Mouse (Mus musculus) bone marrow, adult 2 months (tissue): ENCODE measurements at regions not wholly inside any gene's neighbourhood (a gene's known extent, or its start where the extent isn't known, plus 50 kb on each side); places are given as distances from the start of the nearest gene placed in this dataset.

Experiments
- H3K27ac ChIP-seq: fragments of 200-500 bp; 2 replicates; pipeline ENCODE4 v1.5.1; 2012; ENCODE audit warnings: low read depth, mild to moderate bottlenecking, control low read depth, inconsistent platforms, low read length; ENCODE audit not compliant: control insufficient read depth, poor library complexity, insufficient read depth
- H3K4me1 ChIP-seq: fragments of 200-500 bp; 2 replicates; pipeline ENCODE4 v1.6.1; 2011; ENCODE audit warnings: low read length; ENCODE audit not compliant: control insufficient read depth, insufficient read depth
- H3K4me3 ChIP-seq: fragments of 200-500 bp; replicated peaks from 2 replicates; pipeline ENCODE3; 2011; ENCODE audit warnings: mild to moderate bottlenecking, low read depth, low read length, control low read depth; ENCODE audit not compliant: control insufficient read depth
- CTCF ChIP-seq: fragments of 200-500 bp; IDR thresholded peaks from 2 replicates; pipeline ENCODE4 v1.5.1; 2011; ENCODE audit warnings: low read length, control low read depth; ENCODE audit not compliant: control insufficient read depth, insufficient read depth
- POLR2A ChIP-seq: fragments of 200-500 bp; IDR thresholded peaks from 2 replicates; pipeline ENCODE4 v1.6.1; 2011; ENCODE audit warnings: low read depth, mild to moderate bottlenecking, control low read depth, low read length, borderline replicate concordance; ENCODE audit not compliant: control insufficient read depth
- WGBS: fragments of 180-500 bp; shearing (Covaris S2); methylation state at CpG from one replicate; pipeline ENCODE4 v1.1.7; 2018; 5-methylcytosine and 5-hydroxymethylcytosine counted together

- H3K4me1 ChIP-seq, result no peaks in the 10 kb centered on the region
- no peak overlapping the region for H3K4me3 ChIP-seq
- TF ChIP-seq CTCF (no peak), POLR2A (no peak)
- WGBS, result 49% methylated on average over 3 of the region's 3 CpGs
- no peak overlapping the region for H3K27ac ChIP-seq
Observed at GRCm38 (mm10) chr3:52579917-52580316, 311.8 kb downstream of the Foxo1 start.

GRCm38 (mm10) chr3:52579096-52579495 is 311.0 kb downstream of the Foxo1 start:
- Histone ChIP-seq H3K27ac (no peak overlapping the region), H3K4me3 (no peak overlapping the region), H3K4me1 (no peaks in the 10 kb centered on the region)
- 85% methylated on average over 3 of the region's 3 CpGs for WGBS
- TF ChIP-seq CTCF, result no peak
- no peak for TF ChIP-seq POLR2A

- TF ChIP-seq CTCF, result no peak
- no peak for TF ChIP-seq POLR2A
- 70% methylated on average over 6 of the region's 6 CpGs for WGBS
- Histone ChIP-seq H3K4me3 (no peak overlapping the region), H3K4me1 (no peaks in the 10 kb centered on the region; the same call in 1 of the 2 replicates), H3K27ac (no peak overlapping the region)
Observed at GRCm38 (mm10) chr3:52576703-52577244, 308.6 kb downstream of the Foxo1 start.

GRCm38 (mm10) chr3:52575237-52575798 is 307.2 kb downstream of the Foxo1 start:
- 80% methylated on average over 8 of the region's 8 CpGs for WGBS
- Histone ChIP-seq H3K4me3 (no peak overlapping the region), H3K27ac (no peak overlapping the region), H3K4me1 (no peaks in the 10 kb centered on the region; the same call in 1 of the 2 replicates)
- no peak for TF ChIP-seq POLR2A
- no peak for TF ChIP-seq CTCF

- H3K4me3 ChIP-seq, result no peak overlapping the region
- H3K4me1 ChIP-seq, result no peaks in the 10 kb centered on the region; the same call in 1 of the 2 replicates
- H3K27ac ChIP-seq, result no peak overlapping the region
- 78% methylated on average over 6 of the region's 6 CpGs for WGBS
- TF ChIP-seq CTCF, result no peak
- TF ChIP-seq POLR2A, result no peak
Observed at GRCm38 (mm10) chr3:52574341-52574740, 306.2 kb downstream of the Foxo1 start.

GRCm38 (mm10) chr3:52573806-52574205 is 305.7 kb downstream of the Foxo1 start:
- WGBS, result 82% methylated on average over 6 of the region's 6 CpGs
- H3K4me3 ChIP-seq, result no peak overlapping the region
- no peaks in the 10 kb centered on the region; the same call in 1 of the 2 replicates for H3K4me1 ChIP-seq
- TF ChIP-seq POLR2A, result no peak
- TF ChIP-seq CTCF, result no peak
- 0 out of 2 replicates have a peak overlapping the region, but pooled peaks have one; percentile 39 for H3K27ac ChIP-seq

GRCm38 (mm10) chr3:52572514-52573485 is 304.7 kb downstream of the Foxo1 start:
- WGBS, result 56% methylated on average over 11 of the region's 11 CpGs
- H3K4me3 ChIP-seq, result no peak overlapping the region
- H3K4me1 ChIP-seq, result no peaks in the 10 kb centered on the region; the same call in 1 of the 2 replicates
- H3K27ac ChIP-seq, result peak overlapping the region; percentile 51
- no peak for TF ChIP-seq CTCF
- TF ChIP-seq POLR2A, result no peak

- H3K27ac ChIP-seq, result no peak overlapping the region
- no peak for TF ChIP-seq POLR2A
- no peak for TF ChIP-seq CTCF
- WGBS, result 11% methylated on average over 9 of the region's 9 CpGs
- H3K4me3 ChIP-seq, result no peak overlapping the region
- H3K4me1 ChIP-seq, result peaks cover 1% of the 10 kb centered on the region; the same call in 1 of the 2 replicates
Observed at GRCm38 (mm10) chr3:52567606-52568372, 299.7 kb downstream of the Foxo1 start.
